Mouse (Mus musculus) liver, postnatal 0 days (tissue): ENCODE results near the gene Zfp664.

ENCODE experiments used
- CTCF ChIP-seq: sonication (generic); IDR thresholded peaks from 2 replicates; pipeline ENCODE4 v1.5.1; 2016; ENCODE audit warnings: antibody characterized with exemption, low read depth
- EP300 ChIP-seq: IDR thresholded peaks from 2 replicates; pipeline ENCODE4 v1.6.1; 2016; ENCODE audit warnings: antibody characterized with exemption, low read depth, mild to moderate bottlenecking

DNA sequence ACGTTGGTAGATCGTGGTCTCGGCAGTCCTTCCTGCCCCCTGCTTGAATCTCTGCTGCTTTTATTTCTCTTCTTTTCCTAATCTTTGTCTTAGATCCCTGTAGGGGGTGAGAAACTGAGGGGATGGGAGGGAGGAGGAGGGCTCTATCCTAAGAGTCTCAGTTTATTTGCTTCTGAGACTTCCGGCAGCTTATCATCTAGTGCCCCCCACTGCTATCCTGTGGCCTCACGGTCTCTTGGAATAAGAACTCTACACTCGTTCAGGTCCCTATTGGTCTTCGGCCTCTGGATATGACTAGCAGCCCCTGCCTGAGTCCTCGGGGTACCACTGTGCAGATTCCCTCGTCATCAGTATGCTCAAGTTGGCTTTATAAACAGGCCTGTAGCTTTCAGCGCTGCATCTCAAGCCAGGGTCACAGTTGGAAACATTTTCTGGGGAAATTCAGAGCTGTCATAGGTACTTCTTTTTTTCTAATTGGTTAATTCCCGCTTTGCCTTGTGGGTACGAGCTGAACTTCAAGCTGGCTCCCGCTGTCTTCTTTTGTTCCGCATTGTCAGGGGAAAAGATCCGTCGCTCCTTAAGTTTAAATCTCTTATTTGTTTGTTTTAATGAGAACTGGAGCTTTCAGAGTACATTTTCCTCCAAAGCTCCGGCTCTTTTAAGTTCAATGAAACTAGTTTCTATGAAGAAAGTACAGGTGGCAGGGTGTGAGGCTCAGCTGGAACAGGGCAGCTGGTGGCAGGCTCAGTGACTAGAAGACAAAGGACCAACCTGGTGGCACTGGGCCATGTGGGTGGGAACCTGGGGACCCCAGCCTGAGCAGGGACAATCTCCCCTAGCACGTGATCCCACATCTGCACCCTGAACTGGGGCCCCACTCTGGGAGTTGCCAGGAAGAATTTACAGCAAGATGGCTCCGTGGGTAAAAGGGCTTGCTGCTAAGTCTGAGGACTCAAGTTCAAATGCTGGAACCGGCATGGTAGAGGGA lies 50.7 kb downstream of the Zfp664 start:
- TF ChIP-seq CTCF: no peak
- TF ChIP-seq EP300: no peak
